Mouse (Mus musculus) embryonic fibroblast, embryonic 13.5 days (primary cell): ENCODE measurements at regions not wholly inside any gene's neighbourhood (a gene's known extent, or its start where the extent isn't known, plus 50 kb on each side); places are given as distances from the start of the nearest gene placed in this dataset.

Experiments used
- CTCF ChIP-seq: IDR thresholded peaks from 2 replicates; pipeline ENCODE4 v1.5.1; 2011; ENCODE audit warnings: mild to moderate bottlenecking, control low read depth, low read length, moderate library complexity, borderline replicate concordance; ENCODE audit not compliant: insufficient read depth
- POLR2A ChIP-seq: IDR thresholded peaks from 2 replicates; pipeline ENCODE4 v1.6.1; 2011; ENCODE audit warnings: low read depth, mild to moderate bottlenecking, control low read depth, low read length, moderate library complexity

- no peak for TF ChIP-seq CTCF
- TF ChIP-seq POLR2A, result no peak
These were observed 278.2 kb downstream of the Kcnrg start for GRCm38 (mm10) chr14:61885241-61886015.
